ENCODE assay signal across 4 mouse cellular contexts in the genomic region with DNA sequence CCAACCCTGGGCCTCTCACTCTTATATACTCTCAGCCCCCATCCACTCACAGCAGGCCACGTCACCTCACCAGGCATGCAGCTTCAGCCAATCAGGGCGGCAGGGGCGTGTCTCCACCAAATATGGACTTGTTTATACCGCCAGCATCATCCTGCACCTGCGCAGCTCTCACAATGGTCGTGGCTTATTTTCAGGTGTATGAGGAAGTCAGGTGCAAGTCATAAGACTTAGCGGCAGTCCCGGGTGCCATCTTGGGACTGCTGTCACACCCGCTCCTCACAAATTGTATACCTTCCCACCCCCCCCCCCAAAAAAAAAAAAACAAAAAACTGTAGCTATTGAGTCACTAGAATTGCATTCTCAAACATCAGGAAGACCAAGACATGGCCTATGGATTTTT. TPM values are rescaled to one million over a fixed set of nuclear protein-coding genes. Genes with fewer than 3 reads are reported as not detected.
A peak's percentile ranks its signal among the peaks of the same experiment; 100 is the strongest.
DNase-seq lines count a peak whose midpoint lies in the region; ATAC-seq lines count a peak whose summit lies in the region.
"Not testable (repeated sequence)": the region's sequence is repeated elsewhere in the genome, so short reads cannot be mapped to it uniquely, and the experiment has no call there.

No protein-coding gene starts in this region.

- not testable (repeated sequence) for H3K9me3 ChIP-seq in liver, embryonic 11.5 days (ENCODE audit: control insufficient read depth, low read length)

- H3K4me2 ChIP-seq in liver, embryonic 11.5 days, result not testable (repeated sequence)

- H3K9ac ChIP-seq in liver, embryonic 11.5 days (ENCODE audit: low read depth, low read length), result not testable (repeated sequence)

- ATAC-seq in liver, embryonic 11.5 days (replicated peaks; ENCODE audit: low FRiP score), result not testable (repeated sequence)

- H3K27ac ChIP-seq in liver, embryonic 11.5 days (ENCODE audit: low read depth, low read length), result not testable (repeated sequence)

- 92% methylated on average over 9 of the region's 9 CpGs for WGBS in liver, embryonic 11.5 days

- DNase-seq in R1 (ENCODE audit: low read depth, low spot score) (peak; percentile 58), ZHBTc4 (ENCODE audit: low read depth, low spot score) (peak; percentile 40)
- peak; percentile 60 for DNase-seq in heart, adult 11 months
- peak; percentile 3 for DNase-seq in liver, embryonic 11.5 days (ENCODE audit: low spot score)

- not testable (repeated sequence) for H3K4me3 ChIP-seq in liver, embryonic 11.5 days (ENCODE audit: low read depth, low read length)

- H3K27me3 ChIP-seq in liver, embryonic 11.5 days (replicated peaks; ENCODE audit: control insufficient read depth, insufficient read depth, low read length), result not testable (repeated sequence)

- H3K4me1 ChIP-seq in liver, embryonic 11.5 days (replicated peaks; ENCODE audit: control insufficient read depth, insufficient read depth, low read length), result not testable (repeated sequence)

- peaks cover 19% of the 10 kb centered on the region for H3K36me3 ChIP-seq in liver, embryonic 11.5 days (ENCODE audit: control insufficient read depth, insufficient read depth, low read length)

RNA-seq across cellular contexts. Expression of gene Osbp, which starts 19.3 kb away (rescaled TPM):
- 5.2 and 6.8 TPM in 2 replicates for polyA plus RNA-seq in liver, embryonic 11.5 days (2014; fragmentation: Nextera tagmentation; extraction: Ambion mirVana)

RNA-seq across cellular contexts. Expression of gene Patl1, which starts 34.3 kb away (rescaled TPM):
- polyA plus RNA-seq in liver, embryonic 11.5 days (2014; fragmentation: Nextera tagmentation; extraction: Ambion mirVana), result 21.7 and 24.3 TPM in 2 replicates

Comparison
In these comparisons a context has a peak if more than half of its experiments do, and no peak if none do; other contexts are left out.
1. DNase-seq: peak in every context shown above with its lines; median percentile 60 in heart, adult 11 months; 58 in R1; 40 in ZHBTc4; 3 in liver, embryonic 11.5 days.